Mouse (Mus musculus) megakaryocyte progenitor cell, adult 5-6 weeks (primary cell): ENCODE data around the gene Eda. TPM values are rescaled to one million over a fixed set of nuclear protein-coding genes. Genes with fewer than 3 reads are reported as not detected.

ENCODE experiments used
- ATAC-seq: replicated peaks from 2 replicates; pipeline ENCODE4 v1.8.0; 2016; ENCODE audit warnings: mild to moderate bottlenecking, moderate TSS enrichment, inconsistent platforms; ENCODE audit not compliant: poor library complexity
- total RNA-seq, 2 experiments: library from RNA; stranded (forward) in 1 of 2; stranded (reverse) in 1 of 2; fragments of 157-497, 149-512 nt in 1 of 2; fragments of 200-1000 nt in 1 of 2; gene quantifications; 2 replicates each; pipeline versions ENCODE4 v1.2.3 to v1.2.4; 2015 to 2017

Gene Eda
- total RNA-seq (2015) (0.27 and 0.37 TPM in 2 replicates), total RNA-seq (2017) (0.51 and 0.71 TPM in 2 replicates)

- peak; percentile 89 for ATAC-seq
Measured at GRCm38 (mm10) chrX:99975250-99975984, at the start of gene Eda. Gene Eda, plus strand, starts transcription at chrX:99975606.

DNA sequence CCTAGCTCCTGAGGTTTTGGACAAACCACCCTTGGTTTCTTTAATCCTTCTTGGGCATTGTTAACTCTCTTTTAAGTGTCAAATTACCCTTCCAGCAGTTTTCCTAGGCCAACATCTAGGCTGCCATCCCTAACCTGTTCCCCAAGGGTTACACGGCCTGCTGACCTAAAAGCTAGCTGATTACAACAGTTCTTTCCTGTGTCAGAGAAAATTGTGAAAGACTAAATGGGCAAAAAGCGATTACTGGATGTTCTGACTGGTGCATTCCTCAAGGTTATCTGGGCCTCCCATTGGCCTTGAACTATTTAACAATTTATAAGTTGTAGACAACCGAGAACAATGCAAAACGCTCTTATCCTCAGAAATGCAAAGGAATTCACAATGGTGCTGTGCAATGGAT lies 14.4 kb upstream of the Eda start:
- no peak for ATAC-seq

GRCm38 (mm10) chrX:99970111-99970510 lies 5.3 kb upstream of the Eda start:
- ATAC-seq, result 0 out of 2 replicates have a peak, but pooled peaks have one; percentile 23

DNA sequence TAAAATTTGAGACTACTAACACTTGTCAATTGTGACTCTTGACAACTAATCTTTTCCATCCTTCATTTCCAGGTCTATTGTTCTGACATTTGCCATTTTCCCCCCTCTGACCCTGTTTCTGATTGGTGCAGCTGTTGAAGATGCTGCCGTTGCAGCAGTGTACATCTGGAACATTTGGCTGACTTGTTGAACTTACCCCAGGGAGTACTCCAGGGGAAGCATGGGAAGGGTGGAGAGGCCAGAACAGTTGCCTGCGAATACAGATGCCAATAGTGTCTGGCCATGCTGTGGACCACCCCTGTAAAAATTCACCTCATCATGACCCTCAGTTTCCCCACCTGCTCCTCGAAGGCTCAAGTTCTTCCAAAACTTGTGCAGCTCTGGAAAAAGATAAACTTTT lies 1.0 kb upstream of the Eda start:
- no peak for ATAC-seq

DNA sequence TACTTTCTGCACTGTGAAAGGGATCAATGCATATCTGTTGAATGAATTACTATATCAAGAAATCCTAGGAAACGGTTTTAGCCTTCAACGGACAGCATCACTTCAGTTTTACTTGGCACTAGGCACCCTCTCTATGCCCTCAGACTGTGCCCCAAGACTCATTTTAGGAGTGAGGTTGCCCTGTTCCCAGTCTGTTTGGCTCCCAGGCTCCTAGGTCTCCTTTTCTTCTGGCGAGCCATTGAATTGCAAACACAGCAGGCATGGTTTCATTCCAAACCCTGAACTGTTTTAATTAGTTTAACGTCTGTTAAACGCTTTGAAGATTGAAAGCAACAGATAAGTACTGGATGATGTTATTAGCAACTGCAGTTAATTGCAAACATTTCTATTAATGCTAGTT lies 603 bp upstream of the Eda start:
- no peak for ATAC-seq

DNA sequence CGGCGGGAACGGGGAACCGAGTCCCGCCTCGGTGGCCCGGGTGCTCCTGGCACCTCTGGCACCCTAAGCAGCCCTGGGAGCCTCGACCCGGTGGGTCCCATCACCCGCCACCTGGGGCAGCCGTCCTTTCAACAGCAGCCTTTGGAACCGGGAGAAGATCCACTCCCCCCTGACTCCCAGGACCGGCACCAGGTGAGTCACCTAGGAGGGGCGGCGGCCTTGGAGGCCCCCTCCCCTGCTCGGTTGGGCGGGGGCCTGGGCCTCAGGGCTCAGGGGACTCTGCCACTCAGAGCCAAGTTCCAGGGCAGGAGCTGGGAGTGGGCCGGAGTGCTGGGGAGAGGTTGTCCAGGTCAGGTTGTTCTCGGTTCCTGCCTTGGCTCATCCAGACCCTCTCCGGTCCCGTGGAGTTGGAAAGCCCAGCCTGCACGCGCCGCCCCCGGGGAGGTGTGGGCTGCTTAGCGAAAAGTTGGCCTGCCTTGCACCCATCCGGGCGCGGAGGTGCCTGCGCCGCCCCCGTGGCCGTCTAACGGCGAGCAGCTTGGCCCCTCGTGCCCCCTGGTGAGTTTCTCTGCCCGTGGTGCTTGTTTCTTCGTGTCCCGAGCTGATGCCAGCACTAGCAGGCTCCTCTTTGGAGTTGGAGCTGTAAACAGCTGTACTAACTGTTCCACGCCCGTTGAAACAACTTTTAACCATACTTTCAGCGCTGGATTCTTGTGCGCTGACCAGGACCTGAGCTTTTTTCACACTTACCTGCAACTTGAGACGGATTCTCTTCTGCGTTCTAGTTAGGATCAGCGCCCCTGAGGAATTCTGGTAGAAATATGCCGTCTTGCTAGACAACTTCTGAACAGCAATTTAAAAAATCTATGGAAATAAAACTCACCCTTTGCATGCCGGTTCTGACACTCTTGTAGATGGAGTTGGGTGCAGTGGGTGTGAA lies 849 bp downstream of the Eda start:
- peak; percentile 42 for ATAC-seq

DNA sequence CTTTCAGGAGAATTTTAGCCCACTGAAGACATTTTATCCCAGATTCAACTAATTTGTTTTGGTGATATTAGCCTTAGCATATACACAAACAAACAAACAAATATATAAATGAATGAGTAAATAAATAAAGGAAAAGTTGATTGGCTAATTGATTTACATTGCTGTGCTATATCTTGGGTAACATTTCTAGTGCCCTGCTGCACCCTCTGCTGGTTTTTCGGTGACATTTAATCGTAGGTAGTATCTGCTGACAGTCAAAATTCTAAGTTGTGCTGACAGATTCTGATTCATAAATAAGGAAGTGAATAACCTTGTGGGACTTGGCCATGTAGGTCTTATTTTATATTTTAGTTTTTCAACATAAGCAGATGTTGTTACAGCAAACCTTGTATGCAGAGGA lies 2.9 kb downstream of the Eda start:
- ATAC-seq, result no peak

GRCm38 (mm10) chrX:99993434-99993833 lies 18.0 kb downstream of the Eda start:
- no peak for ATAC-seq

- peak; percentile 29; the same call in 1 of the 2 replicates for ATAC-seq
Measured at GRCm38 (mm10) chrX:99999342-99999741, 23.9 kb downstream of the Eda start.

DNA sequence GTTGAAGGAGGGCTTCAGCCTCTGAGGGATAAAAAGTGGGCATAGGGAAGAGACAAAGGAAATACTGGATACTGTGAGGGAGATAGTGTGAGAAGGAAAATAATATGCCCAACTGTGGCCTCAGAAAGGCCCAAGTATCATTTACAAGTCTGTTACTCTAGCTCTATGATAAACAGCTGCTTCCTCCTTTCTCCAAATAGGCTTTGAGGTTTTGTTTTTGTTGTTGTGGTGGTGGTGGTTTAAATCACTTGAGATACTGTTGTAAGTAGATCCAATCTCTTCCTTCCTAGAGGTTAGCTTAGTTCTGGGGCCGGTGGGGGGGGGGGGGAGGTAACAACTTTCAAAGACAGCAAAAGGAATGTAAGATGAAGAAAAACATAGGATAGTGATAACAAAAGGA lies 143.0 kb downstream of the Eda start:
- peak; percentile 58 for ATAC-seq

GRCm38 (mm10) chrX:100195286-100195685 lies 219.9 kb downstream of the Eda start:
- ATAC-seq, result no peak

- no peak for ATAC-seq
Measured at GRCm38 (mm10) chrX:100313652-100314051, 338.2 kb downstream of the Eda start.

DNA sequence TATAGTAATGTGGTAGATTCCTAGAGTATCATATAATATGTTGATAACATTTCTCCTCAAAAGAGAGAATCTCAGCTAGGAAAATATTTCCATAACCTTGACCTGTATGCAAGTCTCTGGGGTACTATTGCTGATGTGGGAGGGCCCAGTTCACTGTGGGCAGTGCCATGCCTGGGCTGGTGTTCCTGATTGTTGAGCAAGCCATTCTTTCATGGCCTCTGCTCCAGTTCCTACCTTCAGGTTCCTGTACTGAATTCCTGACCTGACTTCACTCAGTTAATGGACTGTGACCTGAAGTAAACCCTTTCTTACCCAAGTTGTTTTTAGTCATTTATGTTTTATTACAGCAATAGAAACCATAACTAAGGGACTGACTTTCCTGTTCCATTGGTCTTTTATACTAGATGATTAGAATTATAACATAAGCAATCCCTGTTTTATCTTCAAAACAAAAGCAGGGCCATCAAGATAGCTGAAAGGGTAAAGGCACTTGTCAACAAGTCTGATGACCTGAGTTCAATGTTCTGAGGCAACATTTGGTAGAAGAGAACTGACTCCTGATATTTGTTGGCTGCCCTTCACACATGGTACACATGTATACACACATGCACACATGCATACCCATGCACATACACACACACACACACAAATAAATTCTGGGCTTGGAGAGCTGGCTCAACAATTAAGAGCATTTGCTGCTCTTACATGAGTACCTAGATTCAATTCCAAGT lies 338.9 kb downstream of the Eda start:
- ATAC-seq, result no peak

GRCm38 (mm10) chrX:100340687-100341086 lies 365.3 kb downstream of the Eda start:
- ATAC-seq, result peak; percentile 100

- ATAC-seq, result no peak
Measured at GRCm38 (mm10) chrX:100344433-100344832, 369.0 kb downstream of the Eda start.

- ATAC-seq, result no peak
Measured at GRCm38 (mm10) chrX:100356974-100357373, 381.6 kb downstream of the Eda start.

- no peak for ATAC-seq
Measured at GRCm38 (mm10) chrX:100389887-100390286, 414.5 kb downstream of the Eda start.

GRCm38 (mm10) chrX:100392304-100392703 lies 416.9 kb downstream of the Eda start:
- ATAC-seq, result peak; percentile 84

DNA sequence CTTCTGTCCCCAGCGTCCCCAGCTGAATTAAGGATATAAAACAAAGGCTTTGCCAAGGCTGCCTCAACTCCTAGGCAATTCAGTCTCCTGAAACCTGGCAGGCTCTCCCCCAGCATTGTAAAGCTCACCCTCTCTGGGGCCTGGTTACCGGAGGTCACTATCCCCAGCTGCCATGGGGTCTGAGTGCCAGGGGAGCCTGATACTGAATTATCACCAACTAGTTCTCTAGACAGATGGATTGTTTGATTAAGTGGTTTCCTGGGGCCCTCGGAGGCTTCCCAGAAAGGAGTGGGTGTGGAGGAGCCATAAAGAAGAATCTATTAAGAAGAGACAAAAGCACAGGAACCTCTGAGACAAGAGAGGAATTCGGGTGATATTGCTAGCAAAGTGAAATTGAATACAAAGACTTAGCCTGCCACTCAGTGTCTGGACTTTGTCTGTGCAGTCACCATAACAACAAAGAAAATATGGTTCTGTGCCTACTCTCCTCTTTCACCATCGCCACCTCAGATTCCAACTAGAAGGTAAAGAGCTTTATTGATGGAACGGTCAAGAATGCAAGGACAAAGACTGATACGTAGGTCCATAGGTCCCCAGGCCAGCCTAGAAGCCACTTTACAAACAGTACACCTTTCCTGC lies 418.9 kb downstream of the Eda start:
- ATAC-seq, result no peak

DNA sequence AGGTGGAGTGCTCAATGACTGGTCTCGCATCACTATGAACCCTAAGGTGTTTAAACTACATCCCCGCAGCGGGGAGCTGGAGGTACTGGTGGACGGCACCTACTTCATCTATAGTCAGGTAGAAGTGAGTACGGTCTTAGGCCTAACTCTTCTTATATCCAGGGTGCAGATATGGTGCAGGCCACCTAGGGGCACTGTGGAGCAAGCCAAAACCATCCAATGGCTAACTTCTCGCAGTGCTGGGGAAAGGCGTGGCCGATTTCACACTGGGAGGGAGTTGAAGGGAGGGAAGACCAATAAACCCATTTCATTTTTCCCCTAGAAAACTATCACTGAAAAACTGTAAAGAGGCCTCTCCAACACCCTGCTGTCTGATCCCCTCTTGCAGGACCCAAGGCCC lies 419.6 kb downstream of the Eda start:
- ATAC-seq, result peak; percentile 93

GRCm38 (mm10) chrX:100400900-100401299 lies 425.5 kb downstream of the Eda start:
- ATAC-seq, result no peak
